Mouse (Mus musculus): ENCODE data around the gene Sell. TPM values are rescaled to one million over a fixed set of nuclear protein-coding genes. Genes with fewer than 3 reads are reported as not detected.
"Not testable (repeated sequence)": the region's sequence is repeated elsewhere in the genome, so short reads cannot be mapped to it uniquely, and the experiment has no call there.

The Sell gene
- polyA plus RNA-seq (2012; rRNA removed), result 0.70 and 0.75 TPM in 2 replicates

- no peak within 1 kb of the TSS for H3K27ac ChIP-seq (ENCODE audit: insufficient read depth, low read depth, low read length)
- no peaks in the 10 kb centered on the region for H3K36me3 ChIP-seq (ENCODE audit: control insufficient read depth, insufficient read depth, low read length)
- H3K4me3 ChIP-seq (ENCODE audit: low read depth, low read length), result no peak within 1 kb of the TSS
- TF ChIP-seq CTCF (IDR thresholded peaks at IDR 0.05; ENCODE audit: extremely low read depth, insufficient read length, insufficient replicate concordance, low read depth, low read length) (no peak), POLR2A (IDR thresholded peaks at IDR 0.05; ENCODE audit: low read depth, low read length) (no peak)
- no peaks in the 10 kb centered on the region for H3K4me1 ChIP-seq (ENCODE audit: control insufficient read depth, insufficient read depth, insufficient read length, low read length)
- 55% methylated on average over 4 of the region's 4 CpGs for WGBS
- no peaks in the 10 kb centered on the region for H3K27me3 ChIP-seq (ENCODE audit: control insufficient read depth, insufficient read depth, low read length)
Measured at GRCm38 (mm10) chr1:164061925-164062324, at the start of gene Sell. TSS of gene Sell (plus strand) at chr1:164061982.

- 65% methylated on average over 1 of the region's 1 CpGs for WGBS
- TF ChIP-seq CTCF (IDR thresholded peaks at IDR 0.05; ENCODE audit: extremely low read depth, insufficient read length, insufficient replicate concordance, low read depth, low read length) (no peak), POLR2A (IDR thresholded peaks at IDR 0.05; ENCODE audit: low read depth, low read length) (no peak)
- Histone ChIP-seq H3K36me3 (ENCODE audit: control insufficient read depth, insufficient read depth, low read length) (no peaks in the 10 kb centered on the region), H3K27ac (ENCODE audit: insufficient read depth, low read depth, low read length) (no peak overlapping the region), H3K4me1 (ENCODE audit: control insufficient read depth, insufficient read depth, insufficient read length, low read length) (no peaks in the 10 kb centered on the region), H3K27me3 (ENCODE audit: control insufficient read depth, insufficient read depth, low read length) (no peaks in the 10 kb centered on the region), H3K4me3 (ENCODE audit: low read depth, low read length) (no peak overlapping the region)
Measured at GRCm38 (mm10) chr1:164014616-164015015, 47.2 kb upstream of the Sell start.

- Histone ChIP-seq H3K27me3 (ENCODE audit: control insufficient read depth, insufficient read depth, low read length) (no peaks in the 10 kb centered on the region), H3K4me3 (ENCODE audit: low read depth, low read length) (no peak overlapping the region), H3K36me3 (ENCODE audit: control insufficient read depth, insufficient read depth, low read length) (no peaks in the 10 kb centered on the region), H3K27ac (ENCODE audit: insufficient read depth, low read depth, low read length) (no peak overlapping the region), H3K4me1 (ENCODE audit: control insufficient read depth, insufficient read depth, insufficient read length, low read length) (no peaks in the 10 kb centered on the region; the same call in 1 of the 2 replicates)
- 66% methylated on average over 16 of the region's 16 CpGs for WGBS
- TF ChIP-seq CTCF (IDR thresholded peaks at IDR 0.05; ENCODE audit: extremely low read depth, insufficient read length, insufficient replicate concordance, low read depth, low read length) (no peak), POLR2A (IDR thresholded peaks at IDR 0.05; ENCODE audit: low read depth, low read length) (no peak)
Measured at GRCm38 (mm10) chr1:164018221-164018896, 43.4 kb upstream of the Sell start.

- no peaks in the 10 kb centered on the region; the same call in 1 of the 2 replicates for H3K4me1 ChIP-seq (ENCODE audit: control insufficient read depth, insufficient read depth, insufficient read length, low read length)
- no peak overlapping the region for H3K27ac ChIP-seq (ENCODE audit: insufficient read depth, low read depth, low read length)
- no peak overlapping the region for H3K4me3 ChIP-seq (ENCODE audit: low read depth, low read length)
- H3K27me3 ChIP-seq (ENCODE audit: control insufficient read depth, insufficient read depth, low read length), result no peaks in the 10 kb centered on the region
- TF ChIP-seq POLR2A (IDR thresholded peaks at IDR 0.05; ENCODE audit: low read depth, low read length), result no peak
- no peak for TF ChIP-seq CTCF (IDR thresholded peaks at IDR 0.05; ENCODE audit: extremely low read depth, insufficient read length, insufficient replicate concordance, low read depth, low read length)
- no peaks in the 10 kb centered on the region for H3K36me3 ChIP-seq (ENCODE audit: control insufficient read depth, insufficient read depth, low read length)
- WGBS, result 67% methylated on average over 6 of the region's 6 CpGs
Measured at GRCm38 (mm10) chr1:164019789-164020188, 42.0 kb upstream of the Sell start.

GRCm38 (mm10) chr1:164020746-164021145 is 41.0 kb upstream of the Sell start:
- H3K4me1 ChIP-seq (ENCODE audit: control insufficient read depth, insufficient read depth, insufficient read length, low read length); H3K4me3 ChIP-seq (ENCODE audit: low read depth, low read length); H3K36me3 ChIP-seq (ENCODE audit: control insufficient read depth, insufficient read depth, low read length); H3K27me3 ChIP-seq (ENCODE audit: control insufficient read depth, insufficient read depth, low read length); H3K27ac ChIP-seq (ENCODE audit: insufficient read depth, low read depth, low read length): not testable (repeated sequence)
- WGBS, result 91% methylated on average over 3 of the region's 3 CpGs

GRCm38 (mm10) chr1:164022106-164022505 is 39.7 kb upstream of the Sell start:
- H3K27ac ChIP-seq (ENCODE audit: insufficient read depth, low read depth, low read length); H3K36me3 ChIP-seq (ENCODE audit: control insufficient read depth, insufficient read depth, low read length); H3K4me3 ChIP-seq (ENCODE audit: low read depth, low read length); H3K4me1 ChIP-seq (ENCODE audit: control insufficient read depth, insufficient read depth, insufficient read length, low read length); H3K27me3 ChIP-seq (ENCODE audit: control insufficient read depth, insufficient read depth, low read length): not testable (repeated sequence)
- 83% methylated on average over 5 of the region's 5 CpGs for WGBS

- Histone ChIP-seq H3K4me3 (ENCODE audit: low read depth, low read length) (no peak overlapping the region), H3K27ac (ENCODE audit: insufficient read depth, low read depth, low read length) (no peak overlapping the region), H3K4me1 (ENCODE audit: control insufficient read depth, insufficient read depth, insufficient read length, low read length) (no peaks in the 10 kb centered on the region; the same call in 1 of the 2 replicates), H3K36me3 (ENCODE audit: control insufficient read depth, insufficient read depth, low read length) (no peaks in the 10 kb centered on the region), H3K27me3 (ENCODE audit: control insufficient read depth, insufficient read depth, low read length) (no peaks in the 10 kb centered on the region)
- 79% methylated on average over 4 of the region's 4 CpGs for WGBS
- no peak for TF ChIP-seq POLR2A (IDR thresholded peaks at IDR 0.05; ENCODE audit: low read depth, low read length)
- no peak for TF ChIP-seq CTCF (IDR thresholded peaks at IDR 0.05; ENCODE audit: extremely low read depth, insufficient read length, insufficient replicate concordance, low read depth, low read length)
Measured at GRCm38 (mm10) chr1:164025685-164026084, 36.1 kb upstream of the Sell start.

GRCm38 (mm10) chr1:164027416-164027815 is 34.4 kb upstream of the Sell start:
- Histone ChIP-seq H3K27ac (ENCODE audit: insufficient read depth, low read depth, low read length) (no peak overlapping the region), H3K4me3 (ENCODE audit: low read depth, low read length) (no peak overlapping the region), H3K27me3 (ENCODE audit: control insufficient read depth, insufficient read depth, low read length) (no peaks in the 10 kb centered on the region), H3K4me1 (ENCODE audit: control insufficient read depth, insufficient read depth, insufficient read length, low read length) (no peaks in the 10 kb centered on the region), H3K36me3 (ENCODE audit: control insufficient read depth, insufficient read depth, low read length) (no peaks in the 10 kb centered on the region)
- TF ChIP-seq POLR2A (IDR thresholded peaks at IDR 0.05; ENCODE audit: low read depth, low read length) (no peak), CTCF (IDR thresholded peaks at IDR 0.05; ENCODE audit: extremely low read depth, insufficient read length, insufficient replicate concordance, low read depth, low read length) (no peak)
- WGBS, result 66% methylated on average over 5 of the region's 5 CpGs

All from small intestine, adult 2 months (tissue).